Mouse (Mus musculus) adrenal gland, postnatal 14 days (tissue): ENCODE results near the gene Fgfr2. TPM values are rescaled to one million over a fixed set of nuclear protein-coding genes. Genes with fewer than 3 reads are reported as not detected.
A peak's percentile ranks its signal among the peaks of the same experiment; 100 is the strongest.

Experiments used
- DNase-seq: peaks from one replicate; pipeline ENCODE4 v3.0.0; 2021; ENCODE audit warnings: mixed read lengths
- total RNA-seq: library from RNA; stranded (reverse); gene quantifications from 2 replicates; pipeline ENCODE4 v1.2.3, GENCODE M21; 2021

Fgfr2 gene
- total RNA-seq, 1 experiment from 2014 or later: 227 TPM

GRCm38 (mm10) chr7:132325549-132326331, 797.4 kb downstream of the Fgfr2 start:
- DNase-seq: peak; percentile 93

GRCm38 (mm10) chr7:132323430-132323829, 799.7 kb downstream of the Fgfr2 start:
- DNase-seq: no peak

GRCm38 (mm10) chr7:132321392-132321958, 801.7 kb downstream of the Fgfr2 start:
- DNase-seq: no peak

- peak; percentile 79 for DNase-seq
Measured at GRCm38 (mm10) chr7:132317036-132317541, 806.1 kb downstream of the Fgfr2 start, which contains the start of gene Chst15. TSS of gene Chst15 (minus strand) at chr7:132317228.

GRCm38 (mm10) chr7:132316101-132317035, 806.8 kb downstream of the Fgfr2 start:
- DNase-seq: peak; percentile 82

GRCm38 (mm10) chr7:132315149-132316091, 807.7 kb downstream of the Fgfr2 start:
- peak; percentile 91 for DNase-seq

- DNase-seq: peak; percentile 42
Measured at GRCm38 (mm10) chr7:132312396-132312795, 810.8 kb downstream of the Fgfr2 start.

GRCm38 (mm10) chr7:132308537-132309191, 814.5 kb downstream of the Fgfr2 start:
- no peak for DNase-seq

- no peak for DNase-seq
Measured at GRCm38 (mm10) chr7:132307722-132308271, 815.4 kb downstream of the Fgfr2 start.

GRCm38 (mm10) chr7:132306671-132307412, 816.3 kb downstream of the Fgfr2 start:
- peak; percentile 35 for DNase-seq

- DNase-seq: no peak
Measured at GRCm38 (mm10) chr7:132305492-132306375, 817.4 kb downstream of the Fgfr2 start.

GRCm38 (mm10) chr7:132304424-132305085, 818.6 kb downstream of the Fgfr2 start:
- DNase-seq: no peak

- no peak for DNase-seq
Measured at GRCm38 (mm10) chr7:132303988-132304387, 819.2 kb downstream of the Fgfr2 start.

GRCm38 (mm10) chr7:132302508-132303241, 820.5 kb downstream of the Fgfr2 start:
- peak; percentile 62 for DNase-seq

- DNase-seq: no peak
Measured at GRCm38 (mm10) chr7:132299661-132300210, 823.4 kb downstream of the Fgfr2 start.

- DNase-seq: no peak
Measured at GRCm38 (mm10) chr7:132298412-132298990, 824.6 kb downstream of the Fgfr2 start.
